Mouse (Mus musculus) neural tube, embryonic 14.5 days (tissue): ENCODE results near the gene Tctex1d1. TPM values are rescaled to one million over a fixed set of nuclear protein-coding genes. Genes with fewer than 3 reads are reported as not detected.

Experiments
- ATAC-seq: fragments of 200-750 bp; cut with Nextera tagmentation; 2 replicates; pipeline ENCODE4 v1.8.0; 2017; ENCODE audit warnings: low read depth, mild to moderate bottlenecking, moderate TSS enrichment, moderate library complexity
- H3K27ac ChIP-seq: fragments of 300-500 bp; sonication (generic); 2 replicates; pipeline ENCODE4 v1.5.1; 2014; ENCODE audit warnings: low read depth, mild to moderate bottlenecking, control low read depth, low read length, moderate library complexity, mixed read lengths
- H3K27me3 ChIP-seq: fragments of 300-500 bp; sonication (generic); 2 replicates; pipeline ENCODE4 v1.6.1; 2014; ENCODE audit warnings: low read length; ENCODE audit not compliant: control insufficient read depth, insufficient read depth
- H3K36me3 ChIP-seq: fragments of 300-500 bp; sonication (generic); 2 replicates; pipeline ENCODE4 v1.6.1; 2014; ENCODE audit warnings: low read length, mixed read lengths; ENCODE audit not compliant: control insufficient read depth, insufficient read depth
- H3K4me1 ChIP-seq: fragments of 300-500 bp; sonication (generic); 2 replicates; pipeline ENCODE4 v1.6.1; 2014; ENCODE audit warnings: low read length; ENCODE audit not compliant: control insufficient read depth, insufficient read depth
- H3K4me2 ChIP-seq: fragments of 300-500 bp; sonication (generic); 2 replicates; pipeline ENCODE4 v1.6.1; 2014; ENCODE audit warnings: mild to moderate bottlenecking, low read depth, low read length, control low read depth
- H3K4me3 ChIP-seq: fragments of 300-500 bp; sonication (generic); 2 replicates; pipeline ENCODE4 v1.5.1; 2014; ENCODE audit warnings: low read depth, low read length, control low read depth, mixed read lengths
- H3K9ac ChIP-seq: fragments of 300-500 bp; sonication (generic); replicated peaks from 2 replicates; pipeline ENCODE4 v1.6.1; 2014; ENCODE audit warnings: low read depth, mild to moderate bottlenecking, control low read depth, low read length, mixed read lengths
- H3K9me3 ChIP-seq: fragments of 300-500 bp; sonication (generic); 2 replicates; pipeline ENCODE4 v1.6.1; 2016; ENCODE audit warnings: low read length; ENCODE audit not compliant: control insufficient read depth
- WGBS: fragments of 180-500 bp; shearing (Covaris S2); extraction: QIAGEN DNeasy Blood & Tissue Kit; methylation state at CpG from one replicate; pipeline ENCODE4 v1.1.7; 2014; 5-methylcytosine and 5-hydroxymethylcytosine counted together
- polyA plus RNA-seq: library from polyadenylated mRNA; unstranded; fragments of >200 nt; fragmentation: Nextera tagmentation; extraction: Ambion mirVana; gene quantifications from 2 replicates; pipeline ENCODE4 v1.2.1, GENCODE M21; 2014

Gene Tctex1d1
- polyA plus RNA-seq, 1 experiment from 2014 or later, result 3.8 TPM

GRCm38 (mm10) chr4:103027745-103028144 lies 49.3 kb downstream of the Tctex1d1 start:
- Histone ChIP-seq H3K9ac (no peak overlapping the region), H3K4me3 (no peak overlapping the region), H3K4me1 (no peaks in the 10 kb centered on the region), H3K9me3 (no peaks in the 10 kb centered on the region), H3K4me2 (no peak overlapping the region), H3K27ac (no peak overlapping the region), H3K27me3 (no peaks in the 10 kb centered on the region), H3K36me3 (no peaks in the 10 kb centered on the region)
- 87% methylated on average over 7 of the region's 7 CpGs for WGBS
- ATAC-seq, result no peak

DNA sequence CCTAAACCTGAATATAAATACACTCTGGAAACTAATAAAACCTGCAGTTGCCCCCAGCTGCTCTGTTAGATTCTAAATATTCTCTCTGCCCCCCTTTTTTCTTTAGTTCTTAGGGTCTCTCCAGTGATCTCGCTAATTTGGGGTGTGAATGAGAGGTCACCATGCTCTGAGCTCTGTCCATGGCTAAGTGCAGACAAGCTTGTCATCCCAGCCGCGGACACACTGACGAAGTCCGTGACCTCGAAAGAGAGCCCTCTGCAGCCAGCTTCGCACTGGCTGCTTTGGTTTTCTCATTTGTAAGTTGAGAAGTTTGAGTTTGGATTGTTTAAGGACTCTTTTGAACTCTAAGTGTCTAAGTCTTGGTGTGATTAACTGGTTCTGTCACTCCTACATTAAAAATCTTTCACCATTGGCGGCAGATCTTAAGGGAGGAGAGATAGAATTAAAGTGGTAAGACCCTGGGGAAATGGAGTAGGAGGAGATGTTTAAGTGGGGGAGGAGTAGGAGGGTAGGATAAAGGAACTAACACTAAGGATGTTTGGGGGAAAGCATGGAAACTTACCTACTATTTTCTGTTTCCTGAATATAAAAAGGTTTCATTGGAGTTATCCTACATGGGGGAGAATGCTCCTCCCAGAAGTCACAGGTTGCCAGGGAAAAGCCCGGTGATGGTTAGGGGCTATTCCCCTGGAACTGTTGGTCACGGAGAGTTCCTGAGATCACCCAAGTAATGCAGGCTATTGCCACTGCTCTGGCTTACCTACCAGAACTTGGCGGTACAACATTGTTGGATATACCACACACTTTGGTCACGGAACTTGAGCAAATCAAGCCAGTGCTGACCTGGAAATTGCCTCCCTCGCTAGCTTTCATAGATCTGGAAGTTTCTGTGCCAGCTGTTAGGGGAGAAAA lies 50.0 kb downstream of the Tctex1d1 start:
- 79% methylated on average over 13 of the region's 13 CpGs for WGBS

DNA sequence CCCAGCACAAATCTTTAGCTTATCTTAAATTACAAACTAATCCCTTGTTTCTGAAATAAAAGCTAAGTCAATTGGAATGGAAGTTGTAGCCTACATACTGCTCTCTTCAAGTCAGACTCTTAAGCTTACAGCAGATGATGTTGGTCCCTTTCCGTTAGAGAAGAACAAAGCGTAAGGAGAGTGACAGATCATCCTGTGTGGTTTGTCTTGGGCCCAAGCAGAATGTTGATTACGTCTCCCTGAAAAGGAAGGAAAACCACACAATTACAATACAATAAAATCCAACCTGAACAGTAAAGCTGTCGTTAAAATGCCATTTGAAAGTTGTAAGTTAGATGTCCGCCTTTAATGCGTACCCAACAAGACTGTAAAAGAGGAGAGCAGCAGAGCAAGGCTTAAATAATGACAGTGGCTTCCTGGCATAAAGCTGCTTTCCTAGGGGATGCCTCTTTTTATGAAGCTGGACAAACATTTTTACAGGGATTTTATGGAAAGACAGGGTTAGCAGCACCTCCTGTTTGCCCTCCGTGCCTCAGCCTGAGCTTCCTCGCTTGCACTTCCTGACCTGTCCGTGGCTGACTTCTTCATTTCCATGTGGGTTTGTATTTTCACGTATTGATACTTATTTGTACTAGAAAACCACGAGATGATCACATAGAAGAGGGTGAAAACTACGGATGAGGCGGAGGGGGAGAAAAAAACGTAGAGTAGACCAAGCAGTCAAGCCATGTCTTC lies 60.9 kb downstream of the Tctex1d1 start:
- Histone ChIP-seq H3K4me3 (no peak overlapping the region), H3K27ac (no peak overlapping the region), H3K36me3 (no peaks in the 10 kb centered on the region), H3K27me3 (no peaks in the 10 kb centered on the region), H3K4me2 (no peak overlapping the region), H3K4me1 (no peaks in the 10 kb centered on the region), H3K9ac (no peak overlapping the region), H3K9me3 (no peaks in the 10 kb centered on the region)
- no peak for ATAC-seq
- 57% methylated on average over 14 of the region's 14 CpGs for WGBS

More for the DNA sequence above, 50.0 kb downstream of the Tctex1d1 start:
- Histone ChIP-seq H3K36me3 (no peaks in the 10 kb centered on the region), H3K4me2 (no peak overlapping the region), H3K4me1 (no peaks in the 10 kb centered on the region), H3K27ac (no peak overlapping the region), H3K9me3 (no peaks in the 10 kb centered on the region), H3K9ac (no peak overlapping the region), H3K4me3 (no peak overlapping the region), H3K27me3 (no peaks in the 10 kb centered on the region)
- ATAC-seq, result no peak

- Histone ChIP-seq H3K4me3 (no peak overlapping the region), H3K27ac (no peak overlapping the region), H3K36me3 (no peaks in the 10 kb centered on the region), H3K9ac (no peak overlapping the region), H3K4me1 (no peaks in the 10 kb centered on the region), H3K4me2 (no peak overlapping the region), H3K9me3 (no peaks in the 10 kb centered on the region), H3K27me3 (no peaks in the 10 kb centered on the region)
- WGBS, result 63% methylated on average over 5 of the region's 5 CpGs
- no peak for ATAC-seq
Observed at GRCm38 (mm10) chr4:103039838-103040191, 61.4 kb downstream of the Tctex1d1 start.

- Histone ChIP-seq H3K4me3 (no peak overlapping the region), H3K36me3 (no peaks in the 10 kb centered on the region), H3K27me3 (no peaks in the 10 kb centered on the region), H3K9me3 (no peaks in the 10 kb centered on the region), H3K4me2 (no peak overlapping the region), H3K4me1 (no peaks in the 10 kb centered on the region), H3K27ac (no peak overlapping the region), H3K9ac (no peak overlapping the region)
- 92% methylated on average over 11 of the region's 11 CpGs for WGBS
- ATAC-seq, result no peak
Observed at GRCm38 (mm10) chr4:103042997-103043396, 64.6 kb downstream of the Tctex1d1 start.

- H3K4me1 ChIP-seq, result no peaks in the 10 kb centered on the region
- no peaks in the 10 kb centered on the region for H3K36me3 ChIP-seq
- WGBS, result 89% methylated on average over 11 of the region's 11 CpGs
- H3K27ac ChIP-seq, result no peak overlapping the region
- H3K4me2 ChIP-seq, result no peak overlapping the region
- no peak for ATAC-seq
- H3K27me3 ChIP-seq, result no peaks in the 10 kb centered on the region
- H3K9ac ChIP-seq, result no peak overlapping the region
- H3K9me3 ChIP-seq, result no peaks in the 10 kb centered on the region
- no peak overlapping the region for H3K4me3 ChIP-seq
Observed at GRCm38 (mm10) chr4:103048046-103048445, 69.6 kb downstream of the Tctex1d1 start.

Other genes with a start within 250 kb of the Tctex1d1 start
- gene Sgip1, start 237.3 kb upstream of the Tctex1d1 start, polyA plus RNA-seq, result 81.0 and 86.7 TPM in 2 replicates
- gene Insl5, start 48.2 kb downstream of the Tctex1d1 start, polyA plus RNA-seq, result 0.31 TPM in 1 of 2 replicates, not detected in the other
- gene Mier1, start 135.8 kb downstream of the Tctex1d1 start, polyA plus RNA-seq, result 41.3 and 45.5 TPM in 2 replicates
- gene Wdr78, start 135.9 kb downstream of the Tctex1d1 start, polyA plus RNA-seq, result 4.1 and 4.5 TPM in 2 replicates
- gene Slc35d1, start 236.6 kb downstream of the Tctex1d1 start, polyA plus RNA-seq, result 9.5 and 10.0 TPM in 2 replicates